Mouse (Mus musculus) cerebellum, adult 18-20 months (tissue): Measurements from ENCODE around the gene Phc1.

Source experiments
- DNase-seq, 2 experiments: peaks; one replicate each; pipeline ENCODE4 v3.0.0; 2021

The Phc1 gene

GRCm38 (mm10) chr6:122337546-122337945, 2.8 kb downstream of the Phc1 start:
- peak; percentile 30 to 50 for DNase-seq

- DNase-seq = no peak
Observed at GRCm38 (mm10) chr6:122334786-122335340, 5.5 kb downstream of the Phc1 start.

- no peak for DNase-seq
Observed at GRCm38 (mm10) chr6:122333081-122333612, 7.2 kb downstream of the Phc1 start.

GRCm38 (mm10) chr6:122325361-122325975, 14.9 kb downstream of the Phc1 start:
- no peak for DNase-seq

- DNase-seq = no peak
Observed at GRCm38 (mm10) chr6:122318726-122319125, 21.6 kb downstream of the Phc1 start.

GRCm38 (mm10) chr6:122310187-122310820, 30.1 kb downstream of the Phc1 start:
- DNase-seq = no peak

- DNase-seq = no peak
Observed at GRCm38 (mm10) chr6:122309446-122309960, 30.9 kb downstream of the Phc1 start.

- DNase-seq = peak; percentile 94 to 99
Observed at GRCm38 (mm10) chr6:122308505-122309393, 31.6 kb downstream of the Phc1 start, which contains the start of gene M6pr. TSS of gene M6pr (plus strand) at chr6:122308720.

- DNase-seq = peak in 1 of 2 experiments; percentile 18
Observed at GRCm38 (mm10) chr6:122308136-122308504, 32.2 kb downstream of the Phc1 start.

GRCm38 (mm10) chr6:122306707-122307106, 33.7 kb downstream of the Phc1 start:
- no peak for DNase-seq

GRCm38 (mm10) chr6:122304790-122305555, 35.4 kb downstream of the Phc1 start:
- DNase-seq = no peak

- peak; percentile 70 to 82 for DNase-seq
Observed at GRCm38 (mm10) chr6:122304355-122304754, 36.0 kb downstream of the Phc1 start.

GRCm38 (mm10) chr6:122303526-122303925, 36.8 kb downstream of the Phc1 start:
- DNase-seq = no peak

GRCm38 (mm10) chr6:122302661-122303060, 37.7 kb downstream of the Phc1 start:
- DNase-seq = no peak

- no peak for DNase-seq
Observed at GRCm38 (mm10) chr6:122302121-122302520, 38.2 kb downstream of the Phc1 start.

GRCm38 (mm10) chr6:122299621-122300133, 40.7 kb downstream of the Phc1 start:
- DNase-seq = no peak

GRCm38 (mm10) chr6:122298223-122298609, 42.1 kb downstream of the Phc1 start:
- no peak for DNase-seq

GRCm38 (mm10) chr6:122297279-122298222, 42.8 kb downstream of the Phc1 start:
- no peak for DNase-seq

GRCm38 (mm10) chr6:122296918-122297278, 43.5 kb downstream of the Phc1 start:
- no peak for DNase-seq

- no peak for DNase-seq
Observed at GRCm38 (mm10) chr6:122295242-122295641, 45.1 kb downstream of the Phc1 start.

GRCm38 (mm10) chr6:122294290-122294689, 46.1 kb downstream of the Phc1 start:
- DNase-seq = no peak
